Mouse (Mus musculus): ENCODE data around the gene Caps2. TPM values are rescaled to one million over a fixed set of nuclear protein-coding genes. Genes with fewer than 3 reads are reported as not detected.

The Caps2 gene
- 0.25 and 0.50 TPM in 2 replicates for polyA plus RNA-seq (2015; fragmentation: Nextera tagmentation; extraction: Ambion mirVana)

GRCm38 (mm10) chr10:112163168-112163766 lies at the start of gene Caps2:
Gene Caps2, plus strand, starts transcription at chr10:112163621.

GRCm38 (mm10) chr10:112159882-112160560 lies 3.4 kb upstream of the Caps2 start, which contains the start of gene Glipr1l3:
Gene Glipr1l3, minus strand, starts transcription at chr10:112160327.

Other genes with a start within 250 kb of the Caps2 start
- 22.0 and 24.4 TPM in 2 replicates for gene Krr1, start 191.0 kb upstream of the Caps2 start, polyA plus RNA-seq (2015; fragmentation: Nextera tagmentation; extraction: Ambion mirVana)
- 1.2 and 2.6 TPM in 2 replicates for gene Glipr1, start 161.0 kb upstream of the Caps2 start, polyA plus RNA-seq (2015; fragmentation: Nextera tagmentation; extraction: Ambion mirVana)
- 0.27 and 0.28 TPM in 2 replicates for gene Glipr1l1, start 103.4 kb upstream of the Caps2 start, polyA plus RNA-seq (2015; fragmentation: Nextera tagmentation; extraction: Ambion mirVana)
- gene Glipr1l2, start 80.3 kb upstream of the Caps2 start, polyA plus RNA-seq (2015; fragmentation: Nextera tagmentation; extraction: Ambion mirVana): not detected in 2 replicates
- gene Glipr1l3, start 3.3 kb upstream of the Caps2 start, polyA plus RNA-seq (2015; fragmentation: Nextera tagmentation; extraction: Ambion mirVana): 0.35 and 0.80 TPM in 2 replicates
- 9.2 and 10.5 TPM in 2 replicates for gene Kcnc2, start 107.5 kb downstream of the Caps2 start, polyA plus RNA-seq (2015; fragmentation: Nextera tagmentation; extraction: Ambion mirVana)